Mouse (Mus musculus) ES-E14 (cell line): ENCODE measurements around the gene Fam72a.

Source experiments
- CHD2 ChIP-seq: IDR thresholded peaks from 2 replicates; pipeline ENCODE4 v1.6.1; 2014; ENCODE audit warnings: mild to moderate bottlenecking, low read depth, low read length, inconsistent platforms
- HCFC1 ChIP-seq: IDR thresholded peaks from 2 replicates; pipeline ENCODE4 v1.6.1; 2012; ENCODE audit warnings: low read length, inconsistent platforms, borderline replicate concordance; ENCODE audit not compliant: insufficient read depth
- MAFK ChIP-seq: IDR thresholded peaks from 2 replicates; pipeline ENCODE4 v1.6.1; 2014; ENCODE audit warnings: mild to moderate bottlenecking, low read depth, low read length, inconsistent platforms; ENCODE audit not compliant: insufficient read depth
- ZC3H11A ChIP-seq: IDR thresholded peaks from 2 replicates; pipeline ENCODE4 v1.6.1; 2012; ENCODE audit warnings: low read depth, mild to moderate bottlenecking, inconsistent platforms, low read length, borderline replicate concordance

DNA sequence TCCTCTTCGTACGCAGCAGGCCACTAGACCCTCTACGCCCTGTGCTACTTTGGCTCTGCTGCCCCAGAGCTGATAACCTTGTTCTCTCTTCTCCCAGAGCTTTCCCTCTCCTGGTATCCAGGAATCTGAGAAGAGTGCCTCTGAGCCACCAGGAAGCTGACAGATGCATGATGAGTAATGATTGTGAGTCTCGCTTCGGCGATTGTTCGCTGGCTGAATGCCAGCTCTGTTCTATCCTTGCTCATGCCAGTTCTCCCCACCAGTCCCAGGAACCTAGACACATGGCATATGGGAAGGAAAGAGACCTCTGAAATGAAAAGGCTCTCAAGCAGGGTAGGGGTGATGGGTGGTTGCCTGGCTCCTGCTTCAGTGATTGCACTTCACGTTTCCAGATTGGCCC lies 59.1 kb downstream of the Fam72a start:
- TF ChIP-seq MAFK, result no peak
- no peak for TF ChIP-seq HCFC1
- no peak for TF ChIP-seq ZC3H11A
- no peak for TF ChIP-seq CHD2
